Mouse (Mus musculus) embryonic fibroblast, embryonic 13.5 days (primary cell): ENCODE measurements around the gene Caln1.

ENCODE experiments used
- CTCF ChIP-seq: IDR thresholded peaks from 2 replicates; pipeline ENCODE4 v1.5.1; 2011; ENCODE audit warnings: mild to moderate bottlenecking, control low read depth, low read length, moderate library complexity, borderline replicate concordance; ENCODE audit not compliant: insufficient read depth
- POLR2A ChIP-seq: IDR thresholded peaks from 2 replicates; pipeline ENCODE4 v1.6.1; 2011; ENCODE audit warnings: low read depth, mild to moderate bottlenecking, control low read depth, low read length, moderate library complexity

DNA sequence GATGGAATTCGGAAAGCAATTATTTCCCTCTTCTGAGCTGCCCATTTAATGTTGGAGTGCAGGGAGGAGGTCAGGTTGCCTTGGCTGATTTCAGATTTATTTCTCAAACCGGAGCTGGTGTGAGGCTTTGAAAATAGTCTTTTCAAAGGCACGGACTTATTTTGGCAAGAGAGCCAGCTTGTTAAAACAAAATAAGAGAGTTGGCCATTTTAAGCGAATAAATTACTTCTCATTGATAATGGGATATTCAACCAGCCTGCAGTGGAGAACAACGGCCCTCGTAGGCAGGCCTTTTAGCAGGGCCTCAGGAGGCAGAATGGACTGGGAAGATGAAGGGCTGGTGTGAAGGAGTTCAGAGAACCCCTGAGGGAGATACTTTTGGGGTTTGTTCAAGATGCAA is 227.3 kb downstream of the Caln1 start:
- TF ChIP-seq CTCF, result no peak
- TF ChIP-seq POLR2A, result no peak
